Mouse (Mus musculus) kidney, postnatal 25 days (tissue): ENCODE measurements around the gene 8030411F24Rik.
A peak's percentile ranks its signal among the peaks of the same experiment; 100 is the strongest.
"Not testable (repeated sequence)": the region's sequence is repeated elsewhere in the genome, so short reads cannot be mapped to it uniquely, and the experiment has no call there.

Experiments used
- DNase-seq, 2 experiments: peaks; one replicate each; pipeline ENCODE4 v3.0.0; 2021; ENCODE audit warnings: mixed read lengths in 2 of 2

Gene 8030411F24Rik

GRCm38 (mm10) chr2:148781709-148782108 lies at the start of gene 8030411F24Rik:
Gene 8030411F24Rik, plus strand, starts transcription at chr2:148782009.
- DNase-seq: no peak

GRCm38 (mm10) chr2:148732327-148733000 lies 49.3 kb upstream of the 8030411F24Rik start, which contains the start of gene Napb:
Gene Napb, minus strand, starts transcription at chr2:148732467.
- DNase-seq: peak; percentile 95 to 97

GRCm38 (mm10) chr2:148743001-148743400 lies 38.8 kb upstream of the 8030411F24Rik start:
- peak in 1 of 2 experiments; percentile 39 for DNase-seq

- peak; percentile 38 to 54 for DNase-seq
Measured at GRCm38 (mm10) chr2:148743846-148744407, 37.9 kb upstream of the 8030411F24Rik start.

GRCm38 (mm10) chr2:148750058-148750457 lies 31.8 kb upstream of the 8030411F24Rik start, which contains the start of gene Cstl1:
Gene Cstl1, plus strand, starts transcription at chr2:148750358.
- DNase-seq: no peak

- DNase-seq: peak; percentile 53 to 79
Measured at GRCm38 (mm10) chr2:148751893-148752813, 29.7 kb upstream of the 8030411F24Rik start.

GRCm38 (mm10) chr2:148754310-148754846 lies 27.4 kb upstream of the 8030411F24Rik start:
- no peak for DNase-seq

GRCm38 (mm10) chr2:148763648-148764388 lies 18.0 kb upstream of the 8030411F24Rik start:
- no peak for DNase-seq

- DNase-seq: not testable (repeated sequence)
Measured at GRCm38 (mm10) chr2:148771397-148771796, 10.4 kb upstream of the 8030411F24Rik start, which contains the start of gene Cst11. Gene Cst11, minus strand, starts transcription at chr2:148771497.

- DNase-seq: no peak
Measured at GRCm38 (mm10) chr2:148789142-148789541, 7.3 kb downstream of the 8030411F24Rik start, which contains the start of gene Cst12. Gene Cst12, plus strand, starts transcription at chr2:148789361.

GRCm38 (mm10) chr2:148798485-148798884 lies 16.7 kb downstream of the 8030411F24Rik start, which contains the start of gene Cst8:
Gene Cst8, plus strand, starts transcription at chr2:148798785.
- DNase-seq: no peak

GRCm38 (mm10) chr2:148801491-148801921 lies 19.7 kb downstream of the 8030411F24Rik start:
- DNase-seq: peak; percentile 9 to 52

GRCm38 (mm10) chr2:148806696-148807095 lies 24.9 kb downstream of the 8030411F24Rik start:
- no peak for DNase-seq

GRCm38 (mm10) chr2:148819909-148820308 lies 38.1 kb downstream of the 8030411F24Rik start, which contains the start of gene Cst13:
Gene Cst13, plus strand, starts transcription at chr2:148820081.
- no peak for DNase-seq

- DNase-seq: no peak
Measured at GRCm38 (mm10) chr2:148825986-148826385, 44.2 kb downstream of the 8030411F24Rik start.

- no peak for DNase-seq
Measured at GRCm38 (mm10) chr2:148834912-148835311, 53.1 kb downstream of the 8030411F24Rik start, which contains the start of gene Cst9. Gene Cst9, plus strand, starts transcription at chr2:148835147.
